Mouse (Mus musculus): ENCODE measurements at regions not wholly inside any gene's neighbourhood (a gene's known extent, or its start where the extent isn't known, plus 50 kb on each side); places are given as distances from the start of the nearest gene placed in this dataset.

- Histone ChIP-seq H3K36me3 (no peaks in the 10 kb centered on the region), H3K9me3 (no peaks in the 10 kb centered on the region; the same call in 1 of the 2 replicates), H3K9ac (no peak overlapping the region), H3K4me1 (peaks cover 4% of the 10 kb centered on the region; the same call in 1 of the 2 replicates), H3K27ac (no peak overlapping the region), H3K27me3 (no peaks in the 10 kb centered on the region), H3K4me2 (replicated peaks) (no peak overlapping the region), H3K4me3 (no peak overlapping the region)
- 80% methylated on average over 17 of the region's 17 CpGs for WGBS
- no peak for ATAC-seq (ENCODE audit: insufficient number of reproducible peaks, insufficient read depth, low FRiP score, low TSS enrichment)
These were observed 81.3 kb upstream of the Nrip1 start for GRCm38 (mm10) chr16:76454741-76455465.

GRCm38 (mm10) chr16:76453457-76454200 lies 80.0 kb upstream of the Nrip1 start:
- no peak overlapping the region for H3K4me2 ChIP-seq (replicated peaks)
- no peak overlapping the region for H3K27ac ChIP-seq
- H3K27me3 ChIP-seq, result no peaks in the 10 kb centered on the region
- H3K36me3 ChIP-seq, result no peaks in the 10 kb centered on the region
- ATAC-seq (ENCODE audit: insufficient number of reproducible peaks, insufficient read depth, low FRiP score, low TSS enrichment), result no peak
- H3K4me3 ChIP-seq, result no peak overlapping the region
- H3K9ac ChIP-seq, result no peak overlapping the region
- H3K4me1 ChIP-seq, result peaks cover 4% of the 10 kb centered on the region; the same call in 1 of the 2 replicates
- WGBS, result 11% methylated on average over 11 of the region's 11 CpGs
- no peaks in the 10 kb centered on the region; the same call in 1 of the 2 replicates for H3K9me3 ChIP-seq

GRCm38 (mm10) chr16:76448773-76449172 lies 75.1 kb upstream of the Nrip1 start:
- H3K4me2 ChIP-seq (replicated peaks), result no peak overlapping the region
- ATAC-seq (ENCODE audit: insufficient number of reproducible peaks, insufficient read depth, low FRiP score, low TSS enrichment), result no peak
- peaks cover 4% of the 10 kb centered on the region; the same call in 1 of the 2 replicates for H3K4me1 ChIP-seq
- no peaks in the 10 kb centered on the region for H3K36me3 ChIP-seq
- H3K9me3 ChIP-seq, result no peaks in the 10 kb centered on the region; the same call in 1 of the 2 replicates
- H3K27me3 ChIP-seq, result no peaks in the 10 kb centered on the region
- H3K4me3 ChIP-seq, result no peak overlapping the region
- 69% methylated on average over 3 of the region's 3 CpGs for WGBS
- no peak overlapping the region for H3K27ac ChIP-seq
- H3K9ac ChIP-seq, result no peak overlapping the region

- no peaks in the 10 kb centered on the region for H3K27me3 ChIP-seq
- H3K36me3 ChIP-seq, result no peaks in the 10 kb centered on the region
- no peak overlapping the region for H3K9ac ChIP-seq
- no peak overlapping the region for H3K4me3 ChIP-seq
- no peak overlapping the region for H3K4me2 ChIP-seq (replicated peaks)
- ATAC-seq (ENCODE audit: insufficient number of reproducible peaks, insufficient read depth, low FRiP score, low TSS enrichment), result no peak
- H3K27ac ChIP-seq, result no peak overlapping the region
- 66% methylated on average over 3 of the region's 3 CpGs for WGBS
- no peaks in the 10 kb centered on the region; the same call in 1 of the 2 replicates for H3K9me3 ChIP-seq
- H3K4me1 ChIP-seq, result no peaks in the 10 kb centered on the region
These were observed 73.4 kb upstream of the Nrip1 start for GRCm38 (mm10) chr16:76447033-76447432.

GRCm38 (mm10) chr16:76444668-76445067 lies 71.0 kb upstream of the Nrip1 start:
- Histone ChIP-seq H3K9me3 (no peaks in the 10 kb centered on the region), H3K27ac (no peak overlapping the region), H3K4me3 (no peak overlapping the region), H3K9ac (no peak overlapping the region), H3K27me3 (no peaks in the 10 kb centered on the region), H3K4me2 (replicated peaks) (no peak overlapping the region), H3K4me1 (no peaks in the 10 kb centered on the region), H3K36me3 (no peaks in the 10 kb centered on the region)
- WGBS, result 78% methylated on average over 3 of the region's 3 CpGs
- no peak for ATAC-seq (ENCODE audit: insufficient number of reproducible peaks, insufficient read depth, low FRiP score, low TSS enrichment)

GRCm38 (mm10) chr16:76442635-76443034 lies 69.0 kb upstream of the Nrip1 start:
- Histone ChIP-seq H3K27ac (no peak overlapping the region), H3K9me3 (no peaks in the 10 kb centered on the region), H3K4me2 (replicated peaks) (no peak overlapping the region), H3K4me1 (no peaks in the 10 kb centered on the region), H3K4me3 (no peak overlapping the region), H3K27me3 (no peaks in the 10 kb centered on the region), H3K9ac (no peak overlapping the region), H3K36me3 (no peaks in the 10 kb centered on the region)
- no peak for ATAC-seq (ENCODE audit: insufficient number of reproducible peaks, insufficient read depth, low FRiP score, low TSS enrichment)
- 80% methylated on average over 2 of the region's 2 CpGs for WGBS

- H3K9ac ChIP-seq, result no peak overlapping the region
- no peaks in the 10 kb centered on the region for H3K27me3 ChIP-seq
- no peak overlapping the region for H3K27ac ChIP-seq
- WGBS, result 58% methylated on average over 5 of the region's 5 CpGs
- no peaks in the 10 kb centered on the region for H3K4me1 ChIP-seq
- no peak overlapping the region for H3K4me2 ChIP-seq (replicated peaks)
- ATAC-seq (ENCODE audit: insufficient number of reproducible peaks, insufficient read depth, low FRiP score, low TSS enrichment), result no peak
- H3K9me3 ChIP-seq, result no peaks in the 10 kb centered on the region
- no peaks in the 10 kb centered on the region for H3K36me3 ChIP-seq
- H3K4me3 ChIP-seq, result no peak overlapping the region
These were observed 68.3 kb upstream of the Nrip1 start for GRCm38 (mm10) chr16:76441803-76442448.

- Histone ChIP-seq H3K4me2 (replicated peaks) (no peak overlapping the region), H3K9me3 (no peaks in the 10 kb centered on the region), H3K4me3 (no peak overlapping the region), H3K36me3 (no peaks in the 10 kb centered on the region), H3K27me3 (no peaks in the 10 kb centered on the region), H3K4me1 (no peaks in the 10 kb centered on the region), H3K9ac (no peak overlapping the region), H3K27ac (no peak overlapping the region)
- ATAC-seq (ENCODE audit: insufficient number of reproducible peaks, insufficient read depth, low FRiP score, low TSS enrichment), result no peak
- WGBS, result 87% methylated on average over 3 of the region's 3 CpGs
These were observed 64.7 kb upstream of the Nrip1 start for GRCm38 (mm10) chr16:76438093-76438883.

GRCm38 (mm10) chr16:76436290-76436689 lies 62.7 kb upstream of the Nrip1 start:
- Histone ChIP-seq H3K4me3 (no peak overlapping the region), H3K9ac (no peak overlapping the region), H3K4me2 (replicated peaks) (no peak overlapping the region), H3K4me1 (no peaks in the 10 kb centered on the region), H3K9me3 (no peaks in the 10 kb centered on the region), H3K27me3 (no peaks in the 10 kb centered on the region), H3K27ac (no peak overlapping the region), H3K36me3 (no peaks in the 10 kb centered on the region)
- no peak for ATAC-seq (ENCODE audit: insufficient number of reproducible peaks, insufficient read depth, low FRiP score, low TSS enrichment)
- WGBS, result 88% methylated on average over 6 of the region's 6 CpGs

GRCm38 (mm10) chr16:76433076-76433825 lies 59.6 kb upstream of the Nrip1 start:
- Histone ChIP-seq H3K27me3 (no peaks in the 10 kb centered on the region), H3K27ac (no peak overlapping the region), H3K9ac (no peak overlapping the region), H3K36me3 (no peaks in the 10 kb centered on the region), H3K4me2 (replicated peaks) (no peak overlapping the region), H3K4me3 (no peak overlapping the region), H3K4me1 (no peaks in the 10 kb centered on the region), H3K9me3 (no peaks in the 10 kb centered on the region)
- WGBS, result 73% methylated on average over 24 of the region's 24 CpGs
- ATAC-seq (ENCODE audit: insufficient number of reproducible peaks, insufficient read depth, low FRiP score, low TSS enrichment), result no peak

GRCm38 (mm10) chr16:76432304-76432703 lies 58.7 kb upstream of the Nrip1 start:
- Histone ChIP-seq H3K4me1 (no peaks in the 10 kb centered on the region), H3K36me3 (no peaks in the 10 kb centered on the region), H3K4me3 (no peak overlapping the region), H3K4me2 (replicated peaks) (no peak overlapping the region), H3K27me3 (no peaks in the 10 kb centered on the region), H3K27ac (no peak overlapping the region), H3K9me3 (no peaks in the 10 kb centered on the region), H3K9ac (no peak overlapping the region)
- 74% methylated on average over 9 of the region's 9 CpGs for WGBS
- no peak for ATAC-seq (ENCODE audit: insufficient number of reproducible peaks, insufficient read depth, low FRiP score, low TSS enrichment)

Data from embryonic facial prominence, embryonic 12.5 days (tissue).